Mouse (Mus musculus) large intestine, adult 2 months (tissue): ENCODE data around the gene Gm19935. TPM values are rescaled to one million over a fixed set of nuclear protein-coding genes. Genes with fewer than 3 reads are reported as not detected.

Experiments used
- DNase-seq: peaks from one replicate; pipeline ENCODE4 v3.0.0-alpha.2; 2012; ENCODE audit warnings: low read depth, low spot score
- WGBS: fragments of 180-500 bp; shearing (Covaris S2); methylation state at CpG from one replicate; pipeline ENCODE4 v1.1.7; 2018; 5-methylcytosine and 5-hydroxymethylcytosine counted together
- polyA plus RNA-seq: library from polyadenylated mRNA; depleted of rRNA; stranded (reverse); fragments of >200 nt; gene quantifications from 2 replicates; pipeline ENCODE4 v1.2.3, GENCODE M21; 2012

The Gm19935 gene
- polyA plus RNA-seq, 1 experiment: 0.09 TPM

DNA sequence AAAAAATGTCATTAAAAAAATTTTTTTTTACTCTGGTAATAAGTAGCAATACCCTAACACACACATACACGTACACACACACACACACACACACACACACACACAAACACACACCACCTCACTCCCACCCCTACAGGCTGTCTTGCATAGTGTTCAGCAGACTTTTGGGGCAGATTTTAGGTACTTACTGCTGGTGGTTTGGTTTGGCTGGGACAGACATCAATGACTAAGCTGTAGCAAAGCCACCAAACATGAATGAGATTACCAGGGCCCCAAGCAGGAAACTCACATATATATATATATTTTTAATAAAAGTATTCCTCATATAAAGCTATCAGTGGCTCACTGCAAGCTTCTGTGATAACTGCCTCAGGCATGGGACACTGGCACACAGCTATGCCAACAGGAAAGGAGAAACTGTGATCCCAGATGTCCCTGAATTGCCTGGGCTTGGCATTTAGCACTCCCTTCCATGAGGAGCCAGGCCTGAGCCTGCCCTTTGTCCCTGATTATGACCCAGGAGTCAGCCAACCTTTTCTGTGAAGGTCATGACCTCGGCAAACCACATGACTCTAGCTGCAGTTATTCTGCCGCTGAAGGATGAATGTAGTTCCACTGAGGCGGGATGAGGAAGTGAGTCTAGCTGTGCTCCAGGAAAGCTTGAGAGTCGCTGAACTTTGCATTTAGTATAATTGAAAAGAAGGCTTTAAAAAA, 15.5 kb upstream of the Gm19935 start:
- peak; percentile 31 for DNase-seq
- 36% methylated on average over 5 of the region's 5 CpGs for WGBS

GRCm38 (mm10) chr8:90830980-90831379, 13.8 kb upstream of the Gm19935 start:
- WGBS: 52% methylated on average over 8 of the region's 8 CpGs
- no peak for DNase-seq

GRCm38 (mm10) chr8:90829825-90830224, 12.6 kb upstream of the Gm19935 start:
- WGBS: 28% methylated on average over 1 of the region's 1 CpGs
- no peak for DNase-seq

- DNase-seq: no peak
- 9% methylated on average over 11 of the region's 11 CpGs for WGBS
These were observed 12.0 kb upstream of the Gm19935 start for GRCm38 (mm10) chr8:90828987-90829740.

GRCm38 (mm10) chr8:90828181-90828986, 11.2 kb upstream of the Gm19935 start, which contains the start of gene Chd9:
Chd9 (plus strand) TSS chr8:90828352.
- 4% methylated on average over 39 of the region's 39 CpGs for WGBS
- DNase-seq: peak; percentile 74

DNA sequence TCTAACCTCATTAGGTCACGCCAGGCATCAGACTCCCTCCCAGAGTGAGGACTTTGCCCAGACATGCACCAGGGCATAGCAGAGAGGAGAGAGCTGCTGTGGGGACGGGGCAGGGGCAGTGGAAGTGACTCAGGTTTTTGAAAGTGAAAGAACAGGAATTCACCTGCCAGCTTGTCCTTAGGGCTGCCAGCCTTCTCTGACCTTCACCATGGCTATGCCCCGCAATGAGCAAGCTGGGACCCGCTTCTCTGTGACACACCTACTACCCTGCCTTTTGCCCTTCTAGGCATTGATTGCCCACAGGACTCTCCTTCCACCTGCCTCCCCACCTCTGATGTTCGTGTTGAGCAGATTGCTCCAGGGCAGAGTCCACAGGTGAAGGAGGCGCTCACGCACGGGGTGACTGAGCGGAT, 8.3 kb upstream of the Gm19935 start:
- DNase-seq: peak; percentile 73
- WGBS: 33% methylated on average over 9 of the region's 9 CpGs

- no peak for DNase-seq
- 29% methylated on average over 11 of the region's 11 CpGs for WGBS
These were observed 5.2 kb upstream of the Gm19935 start for GRCm38 (mm10) chr8:90822443-90822842.

- WGBS: 82% methylated on average over 4 of the region's 4 CpGs
- DNase-seq: no peak
These were observed 3.1 kb upstream of the Gm19935 start for GRCm38 (mm10) chr8:90820321-90820696.

DNA sequence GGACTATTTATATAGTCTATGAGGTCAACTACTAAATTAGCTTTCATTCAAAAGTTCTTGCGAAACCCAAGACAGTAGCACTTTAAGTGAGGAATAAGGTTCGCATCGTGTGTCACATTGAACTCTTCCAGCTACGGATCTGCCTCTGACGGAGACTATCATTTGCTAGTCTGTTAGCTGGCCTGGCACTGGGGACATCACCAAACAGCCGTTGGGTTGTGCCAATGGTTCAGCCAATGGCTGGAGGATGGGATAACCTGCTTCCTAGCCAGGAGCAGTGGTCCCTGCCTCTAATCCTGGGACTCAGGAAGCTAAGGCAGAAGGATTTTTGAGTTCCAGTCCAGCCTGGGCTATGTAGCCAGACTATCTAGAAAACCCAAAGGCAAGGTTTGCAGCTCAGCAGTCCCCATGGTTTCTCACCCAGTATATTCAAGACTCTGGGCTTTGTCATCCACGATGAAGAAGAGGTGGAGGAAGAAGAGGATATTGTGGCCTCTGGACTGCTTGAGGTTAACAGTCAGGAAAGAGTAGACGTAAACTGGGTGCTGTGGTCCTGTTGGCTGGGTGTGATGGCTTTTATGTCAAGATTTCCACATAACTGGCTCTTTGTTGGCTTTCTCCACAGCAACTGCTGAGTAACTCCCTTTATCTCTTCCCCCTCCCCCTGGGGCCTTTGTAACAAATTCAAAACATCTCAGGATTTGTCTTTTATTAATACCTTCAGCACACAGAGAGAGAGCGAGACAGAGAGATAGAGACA, 2.5 kb upstream of the Gm19935 start:
- no peak for DNase-seq
- 85% methylated on average over 9 of the region's 9 CpGs for WGBS

GRCm38 (mm10) chr8:90816061-90816882, 921 bp downstream of the Gm19935 start:
- WGBS: 74% methylated on average over 23 of the region's 23 CpGs
- DNase-seq: no peak

GRCm38 (mm10) chr8:90813602-90814320, 3.4 kb downstream of the Gm19935 start:
- WGBS: 86% methylated on average over 10 of the region's 10 CpGs
- DNase-seq: no peak

- 50% methylated on average over 5 of the region's 5 CpGs for WGBS
- no peak for DNase-seq
These were observed 17.7 kb downstream of the Gm19935 start for GRCm38 (mm10) chr8:90799473-90799872.

GRCm38 (mm10) chr8:90794990-90795861, 22.0 kb downstream of the Gm19935 start:
- 6% methylated on average over 12 of the region's 12 CpGs for WGBS
- DNase-seq: peak; percentile 64

- DNase-seq: peak; percentile 50
- WGBS: 6% methylated on average over 3 of the region's 3 CpGs
These were observed 23.5 kb downstream of the Gm19935 start for GRCm38 (mm10) chr8:90793710-90794109.

- 82% methylated on average over 1 of the region's 1 CpGs for WGBS
These were observed 25.6 kb downstream of the Gm19935 start for GRCm38 (mm10) chr8:90791616-90792015.

GRCm38 (mm10) chr8:90769791-90770190, 47.4 kb downstream of the Gm19935 start:
- DNase-seq: no peak
- 83% methylated on average over 5 of the region's 5 CpGs for WGBS

More at GRCm38 (mm10) chr8:90791616-90792015, 25.6 kb downstream of the Gm19935 start:
- no peak for DNase-seq
